Mouse (Mus musculus) common myeloid progenitor, adult 5-6 weeks (primary cell): ENCODE data around the gene Smim1. TPM values are rescaled to one million over a fixed set of nuclear protein-coding genes. Genes with fewer than 3 reads are reported as not detected.

ENCODE experiments used
- total RNA-seq: library from RNA; stranded (forward); fragments of 200-1000, 187-1606 nt; gene quantifications from 2 replicates; pipeline ENCODE4 v1.2.3, GENCODE M21; 2017

Smim1 gene
- total RNA-seq, 1 experiment from 2014 or later, result 7.9 TPM

Other genes starting within 250 kb of the Smim1 start
- 49.7 and 53.8 TPM in 2 replicates for gene A430005L14Rik, start 69.0 kb downstream of the Smim1 start, total RNA-seq
- 9.7 and 11.6 TPM in 2 replicates for gene Dffb, start 51.1 kb downstream of the Smim1 start, total RNA-seq
- 7.4 and 25.7 TPM in 2 replicates for gene Cep104, start 51.0 kb downstream of the Smim1 start, total RNA-seq
- 42.6 and 77.8 TPM in 2 replicates for gene Lrrc47, start 14.5 kb downstream of the Smim1 start, total RNA-seq
- gene Ccdc27, start 16.4 kb upstream of the Smim1 start, total RNA-seq, result not detected in 2 replicates
- not detected in 2 replicates for gene Trp73, start 114.0 kb upstream of the Smim1 start, total RNA-seq
- gene Wrap73, start 116.1 kb upstream of the Smim1 start, total RNA-seq, result 9.5 and 10.4 TPM in 2 replicates
- gene Tprgl, start 134.4 kb upstream of the Smim1 start, total RNA-seq, result 34.9 and 39.8 TPM in 2 replicates
- gene Megf6, start 144.5 kb upstream of the Smim1 start, total RNA-seq, result not detected in 2 replicates